31 mouse cellular contexts compared by ENCODE assay signal in genomic region chr3:54211441-54211840, GRCm38 (mm10). TPM values are rescaled to one million over a fixed set of nuclear protein-coding genes. Genes with fewer than 3 reads are reported as not detected.
A peak's percentile ranks its signal among the peaks of the same experiment; 100 is the strongest.
DNase-seq lines count a peak whose midpoint lies in the region; ATAC-seq and TF ChIP-seq lines count a peak whose summit lies in the region.
"Had no signal": no experiment of that assay in that cellular context is flagged by ENCODE, and none has a peak within 500 bp of the region (broad histone marks: within the 10 kb centered on the region; RNA-seq: fewer than 3 reads in every experiment).

No protein-coding gene starts in this region.

- WGBS in forebrain, postnatal 0 days, result 65% methylated on average over 1 of the region's 1 CpGs
- 83% methylated on average over 1 of the region's 1 CpGs for WGBS in forebrain, embryonic 14.5 days
- 70% methylated on average over 1 of the region's 1 CpGs for WGBS in midbrain, embryonic 16.5 days

- H3K36me3 ChIP-seq in forebrain, postnatal 0 days (ENCODE audit: insufficient read depth), result no peaks in the 10 kb centered on the region
- H3K36me3 ChIP-seq in forebrain, embryonic 14.5 days (ENCODE audit: control insufficient read depth, insufficient read depth, low read length), result no peaks in the 10 kb centered on the region
- no peaks in the 10 kb centered on the region for H3K36me3 ChIP-seq in midbrain, embryonic 16.5 days (ENCODE audit: control insufficient read depth, insufficient read depth, low read length)
- H3K36me3 ChIP-seq: embryonic facial prominence, embryonic 13.5 days; embryonic facial prominence, embryonic 15.5 days; forebrain, embryonic 10.5 days; forebrain, embryonic 12.5 days; forebrain, embryonic 15.5 days; G1E had no signal

- H3K9ac ChIP-seq in forebrain, postnatal 0 days, result no peak overlapping the region
- H3K9ac ChIP-seq in forebrain, embryonic 14.5 days (ENCODE audit: low read length), result no peak overlapping the region
- no peak overlapping the region for H3K9ac ChIP-seq in midbrain, embryonic 16.5 days (ENCODE audit: low read depth, low read length)
- H3K9ac ChIP-seq: embryonic facial prominence, embryonic 13.5 days; embryonic facial prominence, embryonic 15.5 days; forebrain, embryonic 12.5 days; forebrain, embryonic 15.5 days had no signal

- no peak for TF ChIP-seq CTCF in forebrain, postnatal 0 days (IDR thresholded peaks at IDR 0.05; ENCODE audit: low read depth)

- DNase-seq in forebrain, postnatal 0 days, result no peak
- DNase-seq in forebrain, embryonic 14.5 days (ENCODE audit: low spot score), result no peak
- peak; percentile 15 for DNase-seq in layer of hippocampus, adult 11-12 months (ENCODE audit: low spot score)
- DNase-seq in layer of hippocampus, postnatal 25 days (ENCODE audit: extremely low spot score in 1 of 2, low spot score in 1 of 2), result no peak
- peak; percentile 63 for DNase-seq in layer of hippocampus, adult 9-11 months
- no peak for DNase-seq in layer of hippocampus, adult 9-10 months (ENCODE audit: low spot score)
- peak; percentile 56 for DNase-seq in brain, adult 2 months (ENCODE audit: low read depth, low spot score)
- DNase-seq: adrenal gland, adult 8-10 months; adrenal gland, postnatal 14 days; adrenal gland, postnatal 36 days; B cell, adult 2 months; cerebellum, adult 11 months; cerebellum, adult 18-20 months; cerebellum, adult 8-10 months; cerebellum, adult 9-11 months; cerebellum, postnatal 14 days; cerebellum, postnatal 36 days; embryo, embryonic 11 days had no signal

- H3K27me3 ChIP-seq in forebrain, postnatal 0 days (ENCODE audit: insufficient read depth, low read length), result no peaks in the 10 kb centered on the region
- no peaks in the 10 kb centered on the region for H3K27me3 ChIP-seq in forebrain, embryonic 14.5 days (replicated peaks; ENCODE audit: control insufficient read depth, insufficient read depth, low read length)
- no peaks in the 10 kb centered on the region for H3K27me3 ChIP-seq in midbrain, embryonic 16.5 days (ENCODE audit: control insufficient read depth, insufficient read depth, low read depth, low read length)
- H3K27me3 ChIP-seq: CH12.LX; embryonic facial prominence, embryonic 13.5 days; embryonic facial prominence, embryonic 15.5 days; forebrain, embryonic 12.5 days; forebrain, embryonic 15.5 days had no signal

- H3K9me3 ChIP-seq in forebrain, postnatal 0 days (ENCODE audit: low read length), result no peaks in the 10 kb centered on the region
- H3K9me3 ChIP-seq in forebrain, embryonic 14.5 days (replicated peaks; ENCODE audit: control insufficient read depth, low read length), result no peaks in the 10 kb centered on the region
- no peaks in the 10 kb centered on the region for H3K9me3 ChIP-seq in midbrain, embryonic 16.5 days (replicated peaks; ENCODE audit: control insufficient read depth, low read length, poor library complexity, severe bottlenecking)
- H3K9me3 ChIP-seq: embryonic facial prominence, embryonic 13.5 days; embryonic facial prominence, embryonic 15.5 days; forebrain, embryonic 10.5 days; forebrain, embryonic 12.5 days; forebrain, embryonic 15.5 days had no signal

- no peaks in the 10 kb centered on the region for H3K4me1 ChIP-seq in forebrain, postnatal 0 days (ENCODE audit: insufficient read depth)
- no peaks in the 10 kb centered on the region for H3K4me1 ChIP-seq in forebrain, embryonic 14.5 days (ENCODE audit: control insufficient read depth, insufficient read depth, low read length)
- H3K4me1 ChIP-seq in midbrain, embryonic 16.5 days (ENCODE audit: control insufficient read depth, insufficient read depth, low read length), result no peaks in the 10 kb centered on the region
- H3K4me1 ChIP-seq: embryonic facial prominence, embryonic 13.5 days; embryonic facial prominence, embryonic 15.5 days; forebrain, embryonic 10.5 days; forebrain, embryonic 12.5 days; forebrain, embryonic 15.5 days had no signal

- peak; percentile 60 for ATAC-seq in forebrain, postnatal 0 days
- no peak for ATAC-seq in forebrain, embryonic 14.5 days
- no peak for ATAC-seq in midbrain, embryonic 16.5 days
- ATAC-seq: activated CD4-positive, CD25-positive, alpha-beta regulatory T cell, adult 4 months; CD4-positive, CD25-positive, alpha-beta regulatory T cell, adult 4 months; forebrain, embryonic 15.5 days; Patski had no signal

- H3K27ac ChIP-seq in forebrain, postnatal 0 days (ENCODE audit: low read depth, low read length), result no peak overlapping the region
- H3K27ac ChIP-seq in forebrain, embryonic 14.5 days (ENCODE audit: low read depth, low read length), result no peak overlapping the region
- no peak overlapping the region for H3K27ac ChIP-seq in midbrain, embryonic 16.5 days (ENCODE audit: low read length)
- H3K27ac ChIP-seq: embryonic facial prominence, embryonic 13.5 days; embryonic facial prominence, embryonic 15.5 days; forebrain, embryonic 10.5 days; forebrain, embryonic 12.5 days; forebrain, embryonic 15.5 days had no signal

- no peak overlapping the region for H3K4me3 ChIP-seq in forebrain, postnatal 0 days (ENCODE audit: low read depth, low read length)
- no peak overlapping the region for H3K4me3 ChIP-seq in forebrain, embryonic 14.5 days (ENCODE audit: low read depth, low read length)
- H3K4me3 ChIP-seq in midbrain, embryonic 16.5 days (ENCODE audit: low read depth, low read length), result no peak overlapping the region
- H3K4me3 ChIP-seq: embryonic facial prominence, embryonic 13.5 days; embryonic facial prominence, embryonic 15.5 days; erythroblast, embryonic 14.5 days; forebrain, embryonic 10.5 days; forebrain, embryonic 12.5 days; forebrain, embryonic 15.5 days had no signal

- H3K4me2 ChIP-seq in forebrain, postnatal 0 days (ENCODE audit: low read depth), result no peak overlapping the region
- no peak overlapping the region for H3K4me2 ChIP-seq in forebrain, embryonic 14.5 days (ENCODE audit: low read length)
- no peak overlapping the region for H3K4me2 ChIP-seq in midbrain, embryonic 16.5 days (ENCODE audit: low read length)
- H3K4me2 ChIP-seq: embryonic facial prominence, embryonic 13.5 days; embryonic facial prominence, embryonic 15.5 days; forebrain, embryonic 12.5 days; forebrain, embryonic 15.5 days had no signal

RNA-seq across cellular contexts. Expression of gene Trpc4, which starts 55.6 kb away (rescaled TPM):
- 22.3 and 27.2 TPM in 2 replicates for total RNA-seq in forebrain, postnatal 0 days (2014; rRNA removed)
- 11.9 and 15.3 TPM in 2 replicates for polyA plus RNA-seq in forebrain, postnatal 0 days (2015; fragmentation: Nextera tagmentation; extraction: Ambion mirVana)
- 6.1 and 9.8 TPM in 2 replicates for polyA plus RNA-seq in forebrain, embryonic 14.5 days (2014; fragmentation: Nextera tagmentation; extraction: Ambion mirVana)
- 10 to 100 TPM; 61.1 to 64.0 TPM for total RNA-seq in layer of hippocampus, postnatal 25 days (2021)
- polyA plus RNA-seq in midbrain, embryonic 16.5 days (2015; fragmentation: Nextera tagmentation; extraction: Ambion mirVana), result 5.3 and 6.8 TPM in 2 replicates
- total RNA-seq: CH12.LX; common myeloid progenitor, adult 5-6 weeks had no signal
- polyA plus RNA-seq: activated CD4-positive, CD25-positive, alpha-beta regulatory T cell, adult 4 months; erythroblast, embryonic 14.5 days; G1E had no signal

Comparison
In these comparisons a context has a peak if more than half of its experiments do, and no peak if none do; other contexts are left out.
1. DNase-seq: peak in layer of hippocampus, adult 11-12 months (single experiment), layer of hippocampus, adult 9-11 months (single experiment) and brain, adult 2 months (single experiment); none in forebrain, postnatal 0 days (single experiment), forebrain, embryonic 14.5 days (single experiment), layer of hippocampus, postnatal 25 days (0 of 2) and layer of hippocampus, adult 9-10 months (single experiment).